8 mouse cellular contexts compared by ENCODE assay signal in the genomic region with DNA sequence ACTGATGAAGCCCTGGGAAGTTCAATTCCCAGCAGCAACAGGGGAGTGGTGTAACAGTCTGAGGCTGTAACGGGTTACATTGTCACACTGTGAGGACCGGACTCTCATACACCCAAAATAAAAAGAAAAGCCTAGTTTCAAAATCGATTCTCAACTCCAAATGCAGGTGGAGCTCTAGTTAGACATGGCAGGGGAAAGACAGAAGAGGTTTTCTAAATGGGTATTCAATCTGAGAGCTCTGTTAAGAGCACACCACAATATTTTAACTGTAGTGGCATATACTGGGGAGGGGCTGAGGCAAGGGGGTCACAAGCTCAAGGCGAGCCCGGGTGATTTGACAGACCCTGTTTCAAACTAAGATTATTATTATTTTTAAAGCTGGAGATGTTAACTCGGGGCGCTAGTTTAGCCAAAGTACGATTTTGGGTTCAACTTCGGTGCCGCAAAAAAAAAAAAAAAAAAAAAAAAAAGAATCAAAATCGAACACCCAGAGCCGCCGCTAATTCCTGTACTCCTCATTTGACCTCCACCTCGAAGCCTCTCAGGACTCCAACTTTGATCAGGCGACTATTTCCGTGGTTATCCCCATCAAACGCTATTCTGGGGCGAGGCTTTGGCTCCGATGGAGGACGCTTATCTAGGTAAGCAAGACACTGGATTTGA. TPM values are rescaled to one million over a fixed set of nuclear protein-coding genes. Genes with fewer than 3 reads are reported as not detected.
DNase-seq lines count a peak whose midpoint lies in the region; ATAC-seq and TF ChIP-seq lines count a peak whose summit lies in the region.

No protein-coding gene starts in this region.

- H3K4me1 ChIP-seq in intestine, embryonic 14.5 days (replicated peaks; ENCODE audit: control insufficient read depth, insufficient read depth, low read length) = peaks cover 12% of the 10 kb centered on the region
- H3K4me1 ChIP-seq in neural tube, embryonic 14.5 days (ENCODE audit: control insufficient read depth, insufficient read depth, low read length) = peaks cover 25% of the 10 kb centered on the region

- TF ChIP-seq POLR2A in brain, embryonic 14.5 days (IDR thresholded peaks at IDR 0.05; ENCODE audit: borderline replicate concordance, extremely low read depth, insufficient read depth, insufficient read length, poor library complexity, severe bottlenecking) = no peak

- H3K4me2 ChIP-seq in intestine, embryonic 14.5 days (ENCODE audit: low read length) = peak overlapping the region; percentile 60
- H3K4me2 ChIP-seq in neural tube, embryonic 14.5 days (ENCODE audit: low read depth, low read length) = peak overlapping the region; percentile 83

- peak overlapping the region; percentile 98 for H3K9ac ChIP-seq in intestine, embryonic 14.5 days (ENCODE audit: low read length)
- H3K9ac ChIP-seq in neural tube, embryonic 14.5 days (replicated peaks; ENCODE audit: low read depth, low read length) = peak overlapping the region; percentile 99

- intact Hi-C loops in left cerebral cortex, adult 2 months (cut with DNase I) = loop anchor here (2.0 to 5.0 kb wide), 3 partner anchors 76 to 144 kb away; a partner anchor contains a TSS
- intact Hi-C loops in left cerebral cortex, postnatal 14 days (cut with DNase I) = loop anchor here (5.0 kb wide), 1 partner anchor 144 kb away; a partner anchor contains a TSS

- no peaks in the 10 kb centered on the region for H3K9me3 ChIP-seq in intestine, embryonic 14.5 days (ENCODE audit: control insufficient read depth, low read length)
- H3K9me3 ChIP-seq in neural tube, embryonic 14.5 days (ENCODE audit: control insufficient read depth, low read length) = no peaks in the 10 kb centered on the region

- peaks cover 45% of the 10 kb centered on the region for H3K36me3 ChIP-seq in intestine, embryonic 14.5 days (ENCODE audit: control insufficient read depth, insufficient read depth, low read length)
- H3K36me3 ChIP-seq in neural tube, embryonic 14.5 days (ENCODE audit: control insufficient read depth, insufficient read depth, low read length) = peaks cover 35% of the 10 kb centered on the region

- no peak; the same call in 1 of the 2 replicates for ATAC-seq in intestine, embryonic 14.5 days (replicated peaks; ENCODE audit: low FRiP score, low TSS enrichment, low read depth)
- no peak for ATAC-seq in neural tube, embryonic 14.5 days (ENCODE audit: low read depth)

- no peak; the same call in none of the 2 replicates for TF ChIP-seq CTCF in left cerebral cortex, adult 2 months (IDR thresholded peaks at IDR 0.05)
- no peak for TF ChIP-seq CTCF in brain, embryonic 14.5 days (IDR thresholded peaks at IDR 0.05; ENCODE audit: borderline replicate concordance, extremely low read depth, insufficient read depth, insufficient read length)

- WGBS in intestine, embryonic 14.5 days = 4% methylated on average over 20 of the region's 20 CpGs
- WGBS in neural tube, embryonic 14.5 days = 3% methylated on average over 20 of the region's 20 CpGs

- no peak for DNase-seq in left cerebral cortex, adult 2 months (ENCODE audit: extremely low spot score in 1 of 2, low spot score in 2 of 2)
- no peak for DNase-seq in left cerebral cortex, postnatal 14 days (ENCODE audit: low spot score in 2 of 2)
- peak; percentile 29 for DNase-seq in brain, embryonic 14.5 days (ENCODE audit: low read depth)
- DNase-seq in intestine, embryonic 14.5 days (ENCODE audit: low spot score) = no peak
- no peak for DNase-seq in frontal cortex, postnatal 25 days (ENCODE audit: low spot score in 2 of 2)
- DNase-seq in frontal cortex, postnatal 14 days (ENCODE audit: low spot score in 2 of 2) = no peak
- DNase-seq in yolk sac, embryonic 10.5 days (ENCODE audit: low spot score) = no peak

- no peaks in the 10 kb centered on the region for H3K27me3 ChIP-seq in intestine, embryonic 14.5 days (replicated peaks; ENCODE audit: control insufficient read depth, insufficient read depth, low read length)
- H3K27me3 ChIP-seq in neural tube, embryonic 14.5 days (ENCODE audit: control insufficient read depth, insufficient read depth, low read length) = no peaks in the 10 kb centered on the region

- H3K4me3 ChIP-seq in left cerebral cortex, adult 2 months = peak overlapping the region; percentile 62
- peak overlapping the region; percentile 96 for H3K4me3 ChIP-seq in intestine, embryonic 14.5 days (ENCODE audit: low read depth, low read length)
- H3K4me3 ChIP-seq in neural tube, embryonic 14.5 days (ENCODE audit: low read depth, low read length) = peak overlapping the region; percentile 95

- H3K27ac ChIP-seq in left cerebral cortex, adult 2 months = peak overlapping the region; percentile 99
- peak overlapping the region; percentile 95; the same call in 1 of the 2 replicates for H3K27ac ChIP-seq in intestine, embryonic 14.5 days (ENCODE audit: low read depth)
- H3K27ac ChIP-seq in neural tube, embryonic 14.5 days (ENCODE audit: low read depth, low read length) = peak overlapping the region; percentile 93

RNA-seq across cellular contexts. Expression of a gene that starts 0.9 kb away (rescaled TPM):
- 100 to 1,000 TPM; 164 TPM for total RNA-seq in left cerebral cortex, adult 2 months (2021)
- total RNA-seq in left cerebral cortex, postnatal 14 days (2021) = 100 to 1,000 TPM; 180 to 184 TPM
- 199 and 209 TPM in 2 replicates for polyA plus RNA-seq in brain, embryonic 14.5 days (2012; rRNA removed)
- 86.4 and 87.0 TPM in 2 replicates for polyA plus RNA-seq in intestine, embryonic 14.5 days (2014; fragmentation: Nextera tagmentation; extraction: Ambion mirVana)
- polyA plus RNA-seq in neural tube, embryonic 14.5 days (2014; fragmentation: Nextera tagmentation; extraction: Ambion mirVana) = 116 and 123 TPM in 2 replicates

RNA-seq across cellular contexts. Expression of a gene that starts 5.8 kb away (rescaled TPM):
- 100 to 1,000 TPM; 119 to 123 TPM for total RNA-seq in left cerebral cortex, adult 2 months (2021)
- 10 to 100 TPM; 83.1 to 85.0 TPM for total RNA-seq in left cerebral cortex, postnatal 14 days (2021)
- 7.4 and 8.1 TPM in 2 replicates for polyA plus RNA-seq in brain, embryonic 14.5 days (2012; rRNA removed)
- 50.7 and 66.8 TPM in 2 replicates for polyA plus RNA-seq in intestine, embryonic 14.5 days (2014; fragmentation: Nextera tagmentation; extraction: Ambion mirVana)
- 15.8 and 18.6 TPM in 2 replicates for polyA plus RNA-seq in neural tube, embryonic 14.5 days (2014; fragmentation: Nextera tagmentation; extraction: Ambion mirVana)

RNA-seq across cellular contexts. Expression of a gene that starts 5.8 kb away (rescaled TPM):
- total RNA-seq in left cerebral cortex, adult 2 months (2021) = 10 to 100 TPM; 15.4 to 18.1 TPM
- 10 to 100 TPM; 20.4 to 22.3 TPM for total RNA-seq in left cerebral cortex, postnatal 14 days (2021)
- 6.4 and 6.7 TPM in 2 replicates for polyA plus RNA-seq in brain, embryonic 14.5 days (2012; rRNA removed)
- polyA plus RNA-seq in intestine, embryonic 14.5 days (2014; fragmentation: Nextera tagmentation; extraction: Ambion mirVana) = 27.7 and 30.3 TPM in 2 replicates
- polyA plus RNA-seq in neural tube, embryonic 14.5 days (2014; fragmentation: Nextera tagmentation; extraction: Ambion mirVana) = 6.9 and 11.0 TPM in 2 replicates

RNA-seq across cellular contexts. Expression of a gene that starts 17.6 kb away (rescaled TPM):
- 10 to 100 TPM; 48.8 to 50.9 TPM for total RNA-seq in left cerebral cortex, adult 2 months (2021)
- 10 to 100 TPM; 44.6 to 50.7 TPM for total RNA-seq in left cerebral cortex, postnatal 14 days (2021)
- polyA plus RNA-seq in brain, embryonic 14.5 days (2012; rRNA removed) = 45.1 and 54.1 TPM in 2 replicates
- polyA plus RNA-seq in intestine, embryonic 14.5 days (2014; fragmentation: Nextera tagmentation; extraction: Ambion mirVana) = 67.5 and 80.6 TPM in 2 replicates
- 106 and 112 TPM in 2 replicates for polyA plus RNA-seq in neural tube, embryonic 14.5 days (2014; fragmentation: Nextera tagmentation; extraction: Ambion mirVana)

RNA-seq across cellular contexts. Expression of a gene that starts 18.2 kb away (rescaled TPM):
- under 1 TPM in 1 of 2 experiments, not detected in 1; 0.34 TPM for total RNA-seq in left cerebral cortex, adult 2 months (2021)
- under 1 TPM; 0.57 TPM for total RNA-seq in left cerebral cortex, postnatal 14 days (2021)
- 1.4 and 2.3 TPM in 2 replicates for polyA plus RNA-seq in brain, embryonic 14.5 days (2012; rRNA removed)
- polyA plus RNA-seq in intestine, embryonic 14.5 days (2014; fragmentation: Nextera tagmentation; extraction: Ambion mirVana) = 0.91 and 1.0 TPM in 2 replicates
- not detected in 2 replicates for polyA plus RNA-seq in neural tube, embryonic 14.5 days (2014; fragmentation: Nextera tagmentation; extraction: Ambion mirVana)
